Mouse (Mus musculus) left cerebral cortex, adult 18-20 months (tissue): ENCODE data around the gene Atp8a2. TPM values are rescaled to one million over a fixed set of nuclear protein-coding genes. Genes with fewer than 3 reads are reported as not detected.

Experiments
- DNase-seq, 2 experiments: peaks; one replicate each; pipeline ENCODE4 v3.0.0; 2021 to 2022; ENCODE audit warnings: low spot score in 2 of 2, mixed read lengths in 1 of 2
- long read RNA-seq, 2 experiments: library from polyadenylated mRNA; stranded (forward); transcript quantifications; one replicate each; pipeline ENCODE4 v2.0.0; 2021
- total RNA-seq, 2 experiments: library from RNA; stranded (reverse); gene quantifications; 2 replicates each; pipeline ENCODE4 v1.2.3; 2021

Gene Atp8a2
- 10 to 100 TPM; 63.7 to 65.5 TPM for total RNA-seq
- long read RNA-seq, experiment 1, partial matches to known transcripts: 3 of 11 reads
- long read RNA-seq, experiment 1, other reads (novel, unspliced or antisense): 8 of 11 reads
- long read RNA-seq, experiment 2, partial matches to known transcripts: 0 of 8 reads
- long read RNA-seq, experiment 2, other reads (novel, unspliced or antisense): 8 of 8 reads

DNA sequence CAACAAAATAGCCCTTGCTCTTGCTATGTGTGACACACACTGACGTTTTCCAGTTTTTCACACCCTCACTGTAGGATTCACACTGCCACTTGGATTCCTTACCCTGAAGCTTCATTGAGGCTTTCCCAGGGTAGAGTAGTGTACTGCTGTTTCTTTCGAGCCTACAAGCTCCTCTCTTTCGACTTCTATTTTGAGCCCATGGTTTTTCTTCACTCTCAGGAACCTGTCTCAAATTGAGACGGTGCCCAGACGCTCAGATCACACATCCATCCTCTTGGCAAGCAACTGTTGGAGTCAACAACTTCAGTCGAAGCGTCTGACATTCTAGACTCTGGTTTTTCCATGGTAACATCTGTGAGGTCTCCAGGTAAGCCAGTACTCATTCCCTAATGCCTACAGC, at the start of gene Atp8a2:
Atp8a2 (minus strand) TSS at position 296 of the 400 bp plus-strand sequence.
- peak; percentile 13 to 32 for DNase-seq

DNA sequence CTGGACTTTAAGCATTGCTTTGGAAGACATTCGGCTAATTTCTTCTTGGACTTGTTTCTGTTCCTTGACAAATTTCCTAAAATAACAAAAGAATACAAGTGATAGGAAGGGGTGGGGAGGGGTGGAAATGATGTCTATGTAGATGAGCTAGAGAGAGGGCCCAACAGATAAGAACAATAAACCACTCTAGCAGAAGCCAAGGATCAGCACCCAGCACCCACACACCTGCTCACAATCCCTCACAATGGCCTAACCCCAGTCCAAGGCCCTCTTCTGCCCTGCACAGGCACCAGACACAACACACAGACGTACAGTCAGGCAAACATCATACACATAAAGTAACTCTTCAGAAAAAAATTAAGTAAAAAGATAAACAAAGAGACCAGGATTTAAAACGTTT, 41.6 kb upstream of the Atp8a2 start:
- no peak for DNase-seq

DNA sequence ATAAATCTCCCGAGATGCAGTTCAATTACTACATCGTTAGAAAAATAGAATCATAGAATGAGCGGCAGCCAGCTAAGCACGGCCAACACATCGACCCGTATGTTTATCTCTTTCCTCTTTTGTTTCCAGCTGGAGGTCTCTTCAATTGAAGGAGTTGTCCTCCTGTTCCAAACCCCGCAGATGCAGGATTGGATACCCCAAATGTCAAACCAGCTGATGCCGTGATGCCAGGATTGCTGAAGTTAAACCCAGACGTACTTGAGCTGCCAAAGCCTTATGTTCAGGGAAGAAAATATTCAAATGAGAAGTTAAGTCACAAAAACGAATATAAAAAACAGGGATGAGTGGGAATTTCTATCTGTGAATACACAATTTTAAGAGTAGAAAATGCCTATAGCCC, 22.9 kb upstream of the Atp8a2 start:
- DNase-seq: no peak

DNA sequence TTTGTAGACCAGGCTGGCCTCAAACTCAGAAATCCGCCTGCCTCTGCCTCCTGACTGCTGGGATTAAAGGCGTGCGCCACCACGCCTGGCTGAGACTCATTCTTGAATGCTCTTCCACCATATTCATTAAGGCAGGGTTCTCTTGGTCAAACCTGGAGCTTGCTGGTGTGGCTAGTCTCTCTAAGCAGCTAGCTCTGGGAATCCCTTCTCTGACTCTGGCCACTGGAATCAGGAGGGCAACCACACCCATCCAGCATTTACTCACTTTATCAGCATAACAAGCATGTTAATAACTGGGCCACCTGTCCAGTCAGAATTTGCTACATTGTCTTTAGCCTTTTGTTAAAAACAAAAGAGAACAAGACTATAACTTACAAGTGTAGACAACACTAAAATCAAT, 20.6 kb upstream of the Atp8a2 start:
- DNase-seq: no peak

DNA sequence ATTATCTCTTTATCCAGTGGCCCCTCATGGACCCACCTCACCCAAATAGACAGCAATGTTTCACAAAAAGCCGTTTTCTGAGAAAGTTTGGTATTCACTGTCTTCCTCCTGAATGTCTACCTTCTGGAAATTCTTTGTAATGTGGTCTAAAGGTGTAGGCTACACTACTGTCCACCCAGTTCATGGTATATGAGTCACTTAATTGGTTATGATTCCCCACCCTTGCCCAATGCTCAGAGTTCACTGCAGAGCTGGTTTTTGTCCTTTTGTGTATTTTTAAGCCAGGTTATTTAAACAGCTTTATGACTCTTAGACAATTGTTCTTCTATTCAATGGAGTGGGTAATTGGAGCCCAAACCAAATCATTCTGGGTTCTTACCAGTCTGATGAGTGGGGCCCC, 19.1 kb upstream of the Atp8a2 start:
- DNase-seq: no peak

DNA sequence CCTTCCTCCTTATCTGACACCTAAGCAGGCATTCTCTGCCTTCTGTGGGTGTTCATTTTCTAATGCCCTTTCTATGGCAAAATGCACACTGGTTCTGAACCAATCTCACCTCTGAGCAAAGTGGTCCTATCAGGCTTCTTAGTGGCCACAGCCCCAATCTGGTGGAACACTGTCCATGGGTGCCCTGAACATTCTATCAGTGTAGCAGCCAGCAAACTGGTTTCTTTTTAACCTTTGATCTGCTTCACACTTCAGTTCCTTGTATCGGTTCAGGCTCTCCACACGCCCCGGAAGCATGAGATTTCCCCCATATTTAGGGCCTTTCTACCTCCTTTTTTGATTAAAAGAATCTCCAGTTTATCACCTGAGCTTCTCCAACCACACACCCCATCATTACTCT, 18.0 kb upstream of the Atp8a2 start:
- DNase-seq: no peak

DNA sequence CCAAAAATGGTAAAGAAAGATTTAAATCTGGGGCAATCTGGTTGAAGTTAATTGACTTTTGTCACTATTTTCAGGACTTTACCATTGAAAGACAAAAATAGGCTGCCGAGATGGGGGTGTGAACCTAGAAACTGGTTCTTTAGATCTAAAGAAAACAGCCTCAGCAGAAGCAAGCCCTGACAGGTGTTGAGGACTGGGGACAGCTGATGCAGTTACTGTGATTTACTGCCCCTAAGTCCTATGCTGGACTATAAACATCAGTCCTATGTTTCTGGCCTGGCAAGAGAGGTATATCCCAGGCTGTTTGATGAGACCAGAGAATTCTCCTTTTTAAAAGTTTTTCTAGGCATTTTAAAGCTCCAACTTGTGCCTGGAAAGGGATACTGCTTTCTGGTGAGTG, 17.1 kb upstream of the Atp8a2 start:
- DNase-seq: no peak

DNA sequence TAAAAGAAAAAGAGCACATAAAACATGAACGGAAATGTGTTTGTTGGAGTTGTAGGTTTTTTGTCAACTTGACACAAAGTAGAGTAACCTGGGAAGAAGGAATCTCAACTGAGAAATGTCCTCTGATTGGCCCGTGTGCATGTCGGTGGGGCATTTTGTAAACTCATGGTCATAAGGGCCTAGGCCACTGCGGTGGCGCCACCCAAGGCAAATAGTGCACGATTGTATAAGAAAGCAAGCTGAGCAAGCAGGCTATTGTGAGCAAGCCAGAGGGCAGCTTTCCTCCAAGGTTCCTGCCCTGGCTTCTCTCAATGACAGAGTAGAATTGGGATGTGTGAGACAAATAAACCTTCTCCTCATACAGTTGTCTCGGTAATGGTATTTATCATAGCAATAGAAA, 12.2 kb upstream of the Atp8a2 start:
- no peak for DNase-seq

DNA sequence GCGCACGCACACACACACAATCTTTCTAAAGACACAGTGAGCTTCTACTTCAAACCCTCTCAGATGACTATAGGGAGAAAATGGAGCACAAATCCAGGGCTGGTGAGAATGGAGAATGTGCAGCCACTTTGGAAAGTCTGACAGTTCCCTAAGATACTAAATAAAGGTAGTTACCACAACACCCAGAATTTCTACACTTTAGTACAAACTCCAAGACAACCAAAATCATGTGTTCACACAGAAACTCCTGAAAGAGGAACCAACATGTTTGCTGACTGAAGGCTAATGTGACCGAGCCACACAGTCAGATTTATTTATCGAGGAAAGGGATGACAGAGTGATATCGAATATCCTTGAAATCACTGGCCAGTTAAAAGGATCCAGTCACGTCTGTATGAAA, 8.0 kb upstream of the Atp8a2 start:
- no peak for DNase-seq

DNA sequence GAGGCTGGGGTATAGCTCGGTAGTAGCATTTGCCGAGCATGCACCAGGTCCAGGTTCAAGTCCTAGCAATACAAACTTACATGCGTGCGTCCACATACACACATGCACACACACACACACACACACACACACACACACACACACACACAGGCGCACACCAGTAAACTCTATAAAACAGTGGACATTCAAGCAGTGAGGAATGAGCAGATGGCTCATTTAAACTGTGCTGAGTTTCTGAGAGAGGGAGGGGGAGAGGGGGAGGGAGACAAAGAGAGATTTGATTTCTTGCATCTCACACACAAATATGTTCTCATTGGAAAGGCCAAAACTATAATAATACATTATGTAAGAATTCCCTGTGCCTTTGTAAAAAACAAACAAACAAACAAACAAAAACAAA, 980 bp downstream of the Atp8a2 start:
- DNase-seq: no peak

DNA sequence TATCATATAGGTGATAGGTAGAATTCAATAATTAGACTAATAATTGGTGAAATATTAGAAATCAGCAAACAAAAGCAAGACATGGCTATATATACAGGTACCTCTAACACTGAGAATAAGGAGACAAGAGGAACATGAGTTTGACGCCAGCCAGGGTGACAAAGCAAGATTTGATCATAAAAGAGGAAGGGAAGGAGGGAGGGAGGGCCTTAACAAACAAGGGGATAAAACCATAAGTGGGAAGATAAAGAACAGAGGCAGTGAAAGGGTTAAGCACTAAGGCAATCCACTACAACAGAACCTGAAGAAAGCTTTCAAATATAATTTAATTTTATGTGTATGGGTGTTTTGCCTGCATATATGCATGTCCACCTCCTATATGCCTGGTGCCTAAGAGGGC, 2.4 kb downstream of the Atp8a2 start:
- DNase-seq: no peak

DNA sequence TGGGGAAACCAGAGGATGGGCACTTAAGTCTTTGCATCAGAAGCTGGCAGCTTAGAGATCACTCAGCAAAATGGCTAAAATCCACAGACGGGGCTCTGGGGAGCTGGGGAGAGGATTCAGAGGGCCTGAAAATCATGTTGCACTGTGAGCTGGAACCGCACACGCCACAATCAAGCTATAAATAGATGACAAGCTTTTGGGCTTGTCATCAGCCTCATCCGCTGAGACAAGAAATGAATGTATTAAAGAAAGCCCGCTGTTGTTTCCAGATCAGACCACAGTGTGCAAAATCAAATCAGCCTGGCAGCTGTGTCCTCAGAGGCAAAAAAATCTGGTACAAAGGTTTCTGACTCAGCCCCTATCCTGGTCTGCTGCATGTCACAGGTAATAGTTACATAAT, 7.2 kb downstream of the Atp8a2 start:
- DNase-seq: no peak

DNA sequence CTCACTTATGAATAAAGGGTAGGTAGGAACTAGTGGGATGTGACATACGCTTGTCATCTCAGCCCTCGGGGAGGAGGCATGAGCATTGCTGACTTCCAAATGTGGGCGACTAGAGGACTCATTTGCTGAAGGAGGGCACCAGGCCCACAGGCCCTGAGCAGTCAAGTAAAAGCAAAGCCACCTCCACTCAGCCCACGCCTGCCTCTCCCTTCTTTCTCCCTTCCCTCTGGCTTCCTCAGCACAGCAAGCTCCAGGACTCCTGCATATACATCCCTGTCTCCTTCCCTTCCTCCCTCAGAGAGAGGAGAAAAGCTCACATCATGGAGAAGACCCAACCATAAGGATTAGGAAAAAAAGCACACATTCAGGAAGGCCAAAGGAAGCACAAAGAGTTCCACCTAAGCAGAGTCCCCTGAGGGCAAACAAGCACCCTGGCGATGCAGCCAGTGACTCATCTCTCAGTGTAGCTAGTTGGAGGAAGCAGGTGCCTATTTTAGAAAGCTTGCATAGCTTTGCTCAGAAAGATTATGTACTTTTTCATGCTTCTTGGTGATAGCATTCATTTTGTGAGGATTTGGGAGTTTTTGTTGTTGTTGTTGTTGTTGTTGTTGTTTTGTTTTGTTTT, 8.7 kb downstream of the Atp8a2 start:
- DNase-seq: peak; percentile 34 to 63

DNA sequence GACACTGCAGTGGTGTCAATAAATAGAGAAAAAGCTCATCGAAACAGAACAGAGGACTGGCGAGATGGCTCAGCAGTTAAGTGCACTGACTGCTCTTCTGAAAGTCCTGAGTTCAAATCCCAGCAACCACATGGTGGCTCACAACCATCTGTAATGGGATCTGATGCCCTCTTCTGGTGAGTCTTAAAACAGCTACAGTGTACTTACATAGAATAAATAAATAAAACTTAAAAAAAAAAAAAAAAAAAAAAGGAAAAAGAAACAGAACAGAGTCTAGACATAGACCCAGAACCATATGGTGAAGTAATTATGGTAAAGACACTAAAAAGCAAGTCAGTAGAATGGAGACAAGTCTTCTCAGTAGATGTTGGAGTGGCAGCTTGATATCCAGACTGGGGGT, 15.7 kb downstream of the Atp8a2 start:
- DNase-seq: no peak

DNA sequence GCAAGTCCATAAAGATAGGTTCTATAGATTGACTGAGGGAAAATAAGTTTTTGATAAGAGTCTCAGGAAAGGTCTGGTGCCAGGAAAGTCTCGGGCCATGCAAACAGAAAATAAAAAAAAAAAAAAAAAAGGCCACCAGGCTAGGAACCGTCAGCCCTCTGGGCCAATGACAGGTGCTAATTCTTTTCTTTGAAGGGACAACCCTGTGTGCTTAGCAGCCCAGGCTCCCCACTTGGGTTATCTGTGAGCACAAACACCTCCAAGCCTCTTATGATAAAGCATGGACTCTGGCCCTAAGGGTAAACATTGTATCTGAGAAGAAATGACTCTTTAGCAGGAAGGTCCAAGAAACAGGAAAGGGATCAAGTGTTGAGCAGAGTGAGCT, 18.4 kb downstream of the Atp8a2 start:
- no peak for DNase-seq

DNA sequence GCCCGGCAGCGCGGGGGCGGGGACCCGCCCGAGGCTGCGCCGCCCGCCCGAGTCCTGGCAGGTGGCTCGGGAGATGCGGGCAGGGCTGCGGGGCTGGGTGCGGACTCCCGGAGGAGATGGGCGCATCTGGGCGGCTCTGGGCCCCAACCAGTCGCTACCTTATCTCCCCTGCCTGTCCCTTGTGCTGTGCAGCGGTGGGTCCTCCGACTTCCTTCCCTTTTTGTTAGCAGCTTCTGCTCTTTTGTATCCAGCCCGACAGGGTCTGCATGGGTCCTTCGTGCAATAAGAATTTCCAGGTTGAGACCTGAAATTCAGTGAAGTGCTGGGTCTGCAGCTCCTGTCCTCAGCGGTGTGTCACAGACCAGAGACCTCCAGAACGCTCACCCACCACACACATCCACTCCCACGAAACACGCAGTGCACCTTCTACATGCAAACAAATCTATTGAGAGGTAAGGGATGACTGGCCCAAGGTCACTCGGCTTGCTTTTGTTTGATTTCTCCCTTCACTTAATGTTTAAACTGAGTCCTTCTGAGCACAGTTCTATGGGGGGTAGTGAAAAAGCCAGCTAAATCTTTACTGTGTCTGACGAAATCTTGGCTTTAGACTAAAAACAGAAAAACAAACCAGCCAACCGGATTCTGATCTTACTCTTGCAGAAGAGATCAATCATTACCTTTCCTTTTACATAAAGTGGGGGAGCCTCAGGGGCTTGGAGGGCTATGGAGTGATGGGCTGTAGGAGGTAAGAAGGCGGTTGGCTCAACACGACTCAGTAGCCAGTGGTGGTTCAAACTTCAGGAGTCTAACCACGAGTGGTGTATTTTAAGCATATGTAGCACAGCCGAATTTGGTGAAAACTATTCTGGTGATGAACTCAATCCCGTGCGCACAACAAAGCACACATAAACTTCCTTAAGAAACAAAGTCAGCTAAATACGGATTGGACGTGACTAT, 19.1 kb downstream of the Atp8a2 start:
- DNase-seq: peak; percentile 46 to 64

DNA sequence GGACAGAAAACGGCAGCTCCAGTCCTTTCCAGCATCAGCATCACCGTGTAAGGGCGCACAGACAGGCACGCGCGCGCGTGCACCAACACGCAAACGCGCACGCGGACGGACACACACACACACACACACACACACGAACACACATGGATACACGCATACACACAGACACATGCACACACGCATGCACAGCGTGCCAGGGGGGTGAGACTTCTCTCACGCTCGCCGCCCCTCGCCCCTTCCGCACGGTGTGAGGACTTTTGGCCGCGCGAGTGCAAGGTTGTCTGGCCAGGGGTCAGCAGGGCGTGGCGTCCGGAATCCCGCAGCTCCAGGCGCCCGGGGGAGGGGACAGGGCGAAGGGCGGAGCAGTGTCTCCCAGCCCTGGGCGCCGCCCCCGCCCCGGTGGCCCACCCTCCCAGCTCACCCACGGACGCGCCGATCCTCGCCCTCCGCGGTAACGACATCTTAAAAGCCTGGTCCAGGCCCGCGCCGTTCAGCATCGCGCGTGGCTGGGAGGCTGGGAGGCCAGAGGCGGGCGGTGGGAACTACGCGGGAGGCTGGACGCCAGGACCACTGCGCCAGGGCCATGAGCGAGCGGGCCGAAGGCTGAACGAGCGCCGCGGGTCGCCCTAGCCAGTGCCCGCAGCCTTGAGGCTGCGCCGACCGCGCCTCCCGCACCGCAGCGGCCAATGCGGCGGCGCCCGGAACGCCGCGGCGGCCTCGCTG, 19.9 kb downstream of the Atp8a2 start:
- peak; percentile 57 to 76 for DNase-seq

DNA sequence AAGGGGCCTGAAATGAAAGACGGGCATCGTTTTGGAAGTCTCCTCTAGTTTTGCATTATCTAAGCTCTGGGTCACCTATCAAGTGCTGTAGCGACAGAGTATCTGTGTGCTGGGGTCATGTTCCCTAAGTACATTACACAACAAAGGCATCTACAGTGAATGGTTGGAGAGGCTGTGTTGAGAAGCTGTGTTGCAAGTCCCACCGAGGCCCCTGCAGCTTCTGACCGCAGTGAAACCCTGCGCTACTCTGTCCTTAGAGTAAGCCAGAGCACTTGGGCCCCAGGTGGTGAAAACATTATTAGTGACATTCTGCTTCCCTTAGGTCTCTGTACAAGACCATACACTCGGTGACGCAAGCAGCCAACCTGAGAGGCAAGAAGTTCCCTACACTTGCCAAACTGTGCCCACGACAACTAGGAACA, 20.5 kb downstream of the Atp8a2 start:
- no peak for DNase-seq

DNA sequence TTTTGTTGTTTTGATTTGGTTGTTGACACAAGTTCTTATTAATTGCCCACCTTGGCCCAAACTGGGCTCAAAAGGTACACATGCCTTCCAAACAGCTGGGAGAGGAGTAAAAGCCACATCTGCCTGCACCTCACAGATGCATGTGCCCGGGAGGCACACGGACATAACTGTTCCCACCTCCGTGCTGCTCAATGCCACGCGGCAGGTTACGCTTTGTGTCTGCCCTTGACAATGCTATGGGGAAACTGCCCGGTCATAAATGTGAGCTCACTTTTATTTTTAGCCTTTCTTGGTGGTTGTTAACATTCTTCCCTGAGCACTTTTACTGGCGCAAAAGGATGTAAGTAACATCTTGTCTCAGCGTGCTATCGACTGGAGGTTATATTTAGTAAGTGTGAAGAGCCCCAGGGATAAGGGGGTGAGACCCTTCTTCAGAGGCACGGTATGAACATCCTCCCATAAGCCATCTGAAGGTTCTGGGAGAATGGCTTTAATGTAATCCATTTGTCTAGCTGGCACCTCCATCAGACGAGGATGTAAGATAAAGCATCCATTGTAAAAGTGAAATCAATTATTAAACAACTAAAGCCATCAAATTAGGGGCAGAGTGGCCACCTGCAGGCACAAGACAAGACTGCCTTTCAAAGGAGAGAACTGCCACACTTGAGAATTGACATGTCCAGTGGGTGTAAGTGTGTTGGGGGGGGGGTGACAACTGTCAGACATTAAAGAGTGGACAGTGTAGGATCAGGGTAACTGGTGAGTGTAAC, 24.5 kb downstream of the Atp8a2 start:
- DNase-seq: no peak

DNA sequence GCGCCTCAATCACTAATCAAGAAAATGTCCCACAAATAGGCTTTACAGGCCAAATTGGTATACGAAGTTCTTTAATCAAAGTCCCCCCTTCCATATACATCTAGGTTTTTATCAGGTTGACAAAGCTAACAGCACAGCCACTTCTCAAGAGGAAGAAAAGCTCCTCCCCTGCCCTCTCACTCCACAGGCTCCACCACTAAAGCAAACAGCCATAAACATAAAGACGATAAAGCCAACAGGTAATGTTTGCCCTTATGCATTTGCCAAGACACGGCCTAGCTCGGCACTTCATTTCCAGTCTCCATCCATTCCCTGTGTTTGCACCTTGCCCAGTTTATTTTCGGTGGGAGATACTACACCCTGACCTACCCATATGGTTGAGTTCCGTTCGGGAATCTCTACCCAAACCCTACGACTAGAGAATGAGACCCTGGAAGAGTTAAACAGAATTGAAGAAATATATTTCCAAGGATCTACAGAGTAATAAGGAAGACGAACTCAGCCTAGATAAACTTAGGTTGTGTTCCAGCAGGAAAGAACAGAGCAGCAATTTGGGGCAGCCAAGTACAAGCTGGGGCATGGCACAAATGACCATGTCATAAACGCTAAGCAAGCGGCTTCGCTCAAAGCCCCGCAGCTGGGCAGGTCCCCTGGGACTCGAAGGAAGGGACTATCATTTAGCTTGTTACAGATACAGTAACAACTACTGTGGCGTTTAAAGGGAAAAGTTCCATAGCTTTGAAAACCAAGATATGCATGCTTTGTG, 26.0 kb downstream of the Atp8a2 start:
- no peak for DNase-seq
